Mouse (Mus musculus) stomach, embryonic 16.5 days (tissue): Measurements from ENCODE around the gene Fars2. TPM values are rescaled to one million over a fixed set of nuclear protein-coding genes. Genes with fewer than 3 reads are reported as not detected.

Experiments
- polyA plus RNA-seq: library from polyadenylated mRNA; unstranded; fragments of >200 nt; fragmentation: Nextera tagmentation; extraction: Ambion mirVana; gene quantifications from 2 replicates; pipeline ENCODE4 v1.2.1, GENCODE M21; 2015

The Fars2 gene
- polyA plus RNA-seq, 1 experiment from 2014 or later, result 34.6 TPM

Other genes starting within 250 kb of the Fars2 start
- gene Rpp40, start 211.1 kb upstream of the Fars2 start, polyA plus RNA-seq, result 15.7 and 16.5 TPM in 2 replicates
- gene Ppp1r3g, start 158.6 kb upstream of the Fars2 start, polyA plus RNA-seq, result 0.34 and 0.37 TPM in 2 replicates
- 21.1 and 21.8 TPM in 2 replicates for gene Lyrm4, start 114 bp downstream of the Fars2 start, polyA plus RNA-seq